Mouse (Mus musculus) stomach, embryonic 16.5 days (tissue): Measurements from ENCODE around the gene Gnat3. TPM values are rescaled to one million over a fixed set of nuclear protein-coding genes. Genes with fewer than 3 reads are reported as not detected.

ENCODE experiments used
- ATAC-seq: fragments of 200-750 bp; cut with Nextera tagmentation; 2 replicates; pipeline ENCODE4 v1.8.0; 2017; ENCODE audit warnings: moderate number of reproducible peaks, moderate TSS enrichment; ENCODE audit not compliant: insufficient read depth, low FRiP score
- H3K27ac ChIP-seq: fragments of 300-500 bp; sonication (generic); 2 replicates; pipeline ENCODE4 v1.5.1; 2014; ENCODE audit warnings: low read length
- H3K27me3 ChIP-seq: fragments of 300-500 bp; sonication (generic); 2 replicates; pipeline ENCODE4 v1.6.1; 2014; ENCODE audit warnings: low read length, control low read depth, mixed read lengths; ENCODE audit not compliant: control insufficient read depth, insufficient read depth
- H3K36me3 ChIP-seq: fragments of 300-500 bp; sonication (generic); 2 replicates; pipeline ENCODE4 v1.6.1; 2014; ENCODE audit warnings: low read length; ENCODE audit not compliant: control insufficient read depth, insufficient read depth
- H3K4me1 ChIP-seq: fragments of 300-500 bp; sonication (generic); 2 replicates; pipeline ENCODE4 v1.6.1; 2014; ENCODE audit warnings: low read length, control low read depth, mixed read lengths; ENCODE audit not compliant: control insufficient read depth, insufficient read depth
- H3K4me2 ChIP-seq: fragments of 300-500 bp; sonication (generic); 2 replicates; pipeline ENCODE4 v1.6.1; 2014; ENCODE audit warnings: low read depth, low read length, mixed read lengths
- H3K4me3 ChIP-seq: fragments of 300-500 bp; sonication (generic); replicated peaks from 2 replicates; pipeline ENCODE4 v1.5.1; 2014; ENCODE audit warnings: mild to moderate bottlenecking, low read length
- H3K9ac ChIP-seq: fragments of 300-500 bp; sonication (generic); 2 replicates; pipeline ENCODE4 v1.6.1; 2014; ENCODE audit warnings: low read length
- H3K9me3 ChIP-seq: fragments of 300-500 bp; sonication (generic); replicated peaks from 2 replicates; pipeline ENCODE4 v1.6.1; 2016; ENCODE audit warnings: low read length, control low read depth; ENCODE audit not compliant: control insufficient read depth
- WGBS: fragments of 180-500 bp; shearing (Covaris S2); extraction: QIAGEN DNeasy Blood & Tissue Kit; methylation state at CpG from one replicate; pipeline ENCODE4 v1.1.7; 2014; 5-methylcytosine and 5-hydroxymethylcytosine counted together
- polyA plus RNA-seq: library from polyadenylated mRNA; unstranded; fragments of >200 nt; fragmentation: Nextera tagmentation; extraction: Ambion mirVana; gene quantifications from 2 replicates; pipeline ENCODE4 v1.2.1, GENCODE M21; 2015

The Gnat3 gene
- polyA plus RNA-seq, 1 experiment from 2014 or later: not detected

- ATAC-seq: no peak
- Histone ChIP-seq H3K4me2 (no peak overlapping the region), H3K27ac (no peak overlapping the region), H3K4me1 (no peaks in the 10 kb centered on the region), H3K9me3 (no peaks in the 10 kb centered on the region), H3K27me3 (no peaks in the 10 kb centered on the region), H3K9ac (no peak overlapping the region), H3K36me3 (no peaks in the 10 kb centered on the region), H3K4me3 (no peak overlapping the region)
These were observed 61.0 kb downstream of the Gnat3 start for GRCm38 (mm10) chr5:18023347-18023746.

DNA sequence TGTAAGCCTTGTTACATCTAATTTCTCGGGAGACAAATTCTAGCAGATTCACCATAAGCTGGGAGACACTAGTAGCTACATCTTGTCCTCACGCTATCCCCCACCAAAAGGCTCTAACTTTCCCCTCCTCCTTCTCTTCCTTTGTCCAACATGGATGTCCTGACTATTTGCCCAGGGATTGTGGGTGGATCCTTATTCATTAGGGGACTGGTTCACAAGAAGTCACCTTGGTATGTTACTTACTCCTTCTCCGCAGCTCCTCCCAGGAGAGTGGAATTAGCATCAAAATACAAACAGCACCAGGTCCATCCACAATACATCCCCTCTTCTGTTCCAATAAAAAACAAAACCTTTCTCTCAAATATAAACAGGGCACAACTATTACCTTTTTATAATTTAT is 65.2 kb downstream of the Gnat3 start:
- WGBS: 88% methylated on average over 3 of the region's 3 CpGs

DNA sequence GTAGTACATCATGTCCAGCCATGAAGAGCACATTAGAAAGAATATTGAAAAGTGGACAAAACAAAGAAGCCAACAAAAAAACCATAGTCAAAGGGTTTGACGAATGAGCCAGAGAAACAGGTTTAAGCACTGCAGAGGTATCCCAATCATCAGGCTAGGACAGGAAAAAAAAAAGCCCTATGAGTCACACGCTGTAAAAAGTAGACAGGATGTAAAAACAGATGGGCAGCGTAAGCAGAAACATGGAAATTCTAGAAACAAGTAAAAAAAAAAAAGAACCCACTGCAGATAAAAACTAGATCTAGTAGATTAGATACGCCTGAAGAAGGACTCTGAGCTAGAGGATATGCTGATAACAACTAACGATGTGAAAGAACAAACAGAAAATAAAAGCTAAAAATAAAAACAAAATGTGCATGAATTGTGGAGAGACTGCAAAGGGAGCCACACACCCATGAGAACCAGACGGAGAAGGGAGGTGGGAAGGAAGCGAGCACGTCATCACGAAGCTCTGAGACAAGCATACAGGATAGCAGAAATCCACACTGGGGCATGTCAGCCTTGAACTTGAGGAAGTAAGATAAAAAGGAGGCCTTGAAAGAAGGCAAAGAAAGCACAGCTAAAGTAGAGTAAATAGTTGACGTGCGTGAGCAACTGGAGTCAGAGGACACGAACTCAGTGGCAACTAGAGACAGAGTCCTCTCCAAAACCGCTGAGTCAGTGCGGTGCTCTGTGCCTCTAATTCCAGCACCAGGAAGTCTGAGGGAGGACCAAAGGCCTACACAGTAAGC is 73.7 kb downstream of the Gnat3 start:
- ATAC-seq: no peak
- Histone ChIP-seq H3K27me3 (no peaks in the 10 kb centered on the region), H3K4me3 (no peak overlapping the region), H3K9me3 (no peaks in the 10 kb centered on the region), H3K4me1 (no peaks in the 10 kb centered on the region), H3K27ac (no peak overlapping the region), H3K4me2 (no peak overlapping the region), H3K9ac (no peak overlapping the region), H3K36me3 (no peaks in the 10 kb centered on the region)
- 70% methylated on average over 14 of the region's 14 CpGs for WGBS

More for the DNA sequence above, 65.2 kb downstream of the Gnat3 start:
- no peaks in the 10 kb centered on the region for H3K27me3 ChIP-seq
- H3K27ac ChIP-seq: no peak overlapping the region
- H3K4me1 ChIP-seq: no peaks in the 10 kb centered on the region
- no peaks in the 10 kb centered on the region for H3K36me3 ChIP-seq
- H3K9me3 ChIP-seq: no peaks in the 10 kb centered on the region
- no peak overlapping the region for H3K4me2 ChIP-seq
- H3K4me3 ChIP-seq: no peak overlapping the region
- no peak for ATAC-seq
- no peak overlapping the region for H3K9ac ChIP-seq

- Histone ChIP-seq H3K9me3 (no peaks in the 10 kb centered on the region), H3K4me2 (no peak overlapping the region), H3K4me1 (no peaks in the 10 kb centered on the region), H3K27me3 (no peaks in the 10 kb centered on the region), H3K36me3 (no peaks in the 10 kb centered on the region), H3K9ac (no peak overlapping the region), H3K4me3 (no peak overlapping the region), H3K27ac (no peak overlapping the region)
- no peak for ATAC-seq
- 5% methylated on average over 2 of the region's 2 CpGs for WGBS
These were observed 80.7 kb downstream of the Gnat3 start for GRCm38 (mm10) chr5:18043022-18043421.

GRCm38 (mm10) chr5:18048841-18049240 is 86.5 kb downstream of the Gnat3 start:
- Histone ChIP-seq H3K4me3 (no peak overlapping the region), H3K9ac (no peak overlapping the region), H3K27ac (no peak overlapping the region), H3K36me3 (no peaks in the 10 kb centered on the region), H3K4me1 (no peaks in the 10 kb centered on the region), H3K4me2 (no peak overlapping the region), H3K9me3 (no peaks in the 10 kb centered on the region), H3K27me3 (no peaks in the 10 kb centered on the region)
- ATAC-seq: no peak
- WGBS: 87% methylated on average over 1 of the region's 1 CpGs

- no peak overlapping the region for H3K4me3 ChIP-seq
- no peak for ATAC-seq
- WGBS: 75% methylated on average over 2 of the region's 2 CpGs
These were observed 93.0 kb downstream of the Gnat3 start for GRCm38 (mm10) chr5:18055323-18055722.

More at GRCm38 (mm10) chr5:18055323-18055722, 93.0 kb downstream of the Gnat3 start:
- no peaks in the 10 kb centered on the region for H3K9me3 ChIP-seq
- no peaks in the 10 kb centered on the region for H3K36me3 ChIP-seq
- no peaks in the 10 kb centered on the region for H3K4me1 ChIP-seq
- no peaks in the 10 kb centered on the region for H3K27me3 ChIP-seq
- H3K9ac ChIP-seq: no peak overlapping the region
- no peak overlapping the region for H3K4me2 ChIP-seq
- no peak overlapping the region for H3K27ac ChIP-seq

Other genes with a start within 250 kb of the Gnat3 start
- 38.9 and 41.0 TPM in 2 replicates for gene Cd36, start 73.7 kb upstream of the Gnat3 start, polyA plus RNA-seq